Mouse (Mus musculus) subcutaneous adipose tissue, adult 2 months (tissue): ENCODE data around the gene AI837181. TPM values are rescaled to one million over a fixed set of nuclear protein-coding genes. Genes with fewer than 3 reads are reported as not detected.

Experiments
- polyA plus RNA-seq: library from polyadenylated mRNA; depleted of rRNA; stranded (reverse); fragments of >200 nt; gene quantifications from 2 replicates; pipeline ENCODE4 v1.2.3, GENCODE M21; 2012; ENCODE audit warnings: low replicate concordance; rRNA removed

The AI837181 gene
- polyA plus RNA-seq: 87.8 and 92.8 TPM in 2 replicates

GRCm38 (mm10) chr19:5424782-5425741 is at the start of gene AI837181, which contains the start of gene Drap1:
TSS of gene AI837181 (plus strand) at chr19:5425144.
TSS of gene Drap1 (minus strand) at chr19:5424979.

GRCm38 (mm10) chr19:5388588-5389242 is 36.2 kb upstream of the AI837181 start, which contains the start of gene Sart1:
TSS of gene Sart1 (minus strand) at chr19:5388703.

GRCm38 (mm10) chr19:5402293-5402692 is 22.7 kb upstream of the AI837181 start, which contains the start of gene Tsga10ip:
TSS of gene Tsga10ip (minus strand) at chr19:5402526.

GRCm38 (mm10) chr19:5447515-5448353 is 22.8 kb downstream of the AI837181 start, which contains the start of gene Fosl1:
TSS of gene Fosl1 (plus strand) at chr19:5447547.

GRCm38 (mm10) chr19:5457746-5458442 is 33.0 kb downstream of the AI837181 start, which contains the start of gene Ccdc85b:
TSS of gene Ccdc85b (minus strand) at chr19:5457894.

GRCm38 (mm10) chr19:5460465-5460911 is 35.5 kb downstream of the AI837181 start, which contains the start of gene Fibp:
TSS of gene Fibp (plus strand) at chr19:5460615.

GRCm38 (mm10) chr19:5468374-5468773 is 43.4 kb downstream of the AI837181 start, which contains the start of gene Ctsw:
TSS of gene Ctsw (minus strand) at chr19:5468507.

GRCm38 (mm10) chr19:5473720-5474119 is 48.8 kb downstream of the AI837181 start, which contains the start of gene Efemp2:
TSS of gene Efemp2 (plus strand) at chr19:5473954.

Other genes starting within 250 kb of the AI837181 start
- 23.2 and 41.8 TPM in 2 replicates for gene Pacs1, start 152.0 kb upstream of the AI837181 start, polyA plus RNA-seq
- 65.2 and 132 TPM in 2 replicates for gene Sf3b2, start 129.7 kb upstream of the AI837181 start, polyA plus RNA-seq
- 0.06 TPM in 1 of 2 replicates, not detected in the other for gene Gal3st3, start 126.8 kb upstream of the AI837181 start, polyA plus RNA-seq
- not detected in 2 replicates for gene Catsper1, start 89.4 kb upstream of the AI837181 start, polyA plus RNA-seq
- gene Cst6, start 75.6 kb upstream of the AI837181 start, polyA plus RNA-seq: 1.9 and 2.5 TPM in 2 replicates
- gene Eif1ad, start 58.4 kb upstream of the AI837181 start, polyA plus RNA-seq: 17.1 and 26.5 TPM in 2 replicates
- 111 and 157 TPM in 2 replicates for gene Banf1, start 58.0 kb upstream of the AI837181 start, polyA plus RNA-seq
- gene Sart1, start 36.4 kb upstream of the AI837181 start, polyA plus RNA-seq: 19.3 and 31.1 TPM in 2 replicates
- gene Tsga10ip, start 22.6 kb upstream of the AI837181 start, polyA plus RNA-seq: not detected in 2 replicates
- 143 and 150 TPM in 2 replicates for gene Drap1, start 165 bp upstream of the AI837181 start, polyA plus RNA-seq
- 0.20 and 0.91 TPM in 2 replicates for gene Fosl1, start 22.4 kb downstream of the AI837181 start, polyA plus RNA-seq
- gene Ccdc85b, start 32.8 kb downstream of the AI837181 start, polyA plus RNA-seq: 7.7 and 13.9 TPM in 2 replicates
- gene Fibp, start 35.5 kb downstream of the AI837181 start, polyA plus RNA-seq: 121 and 164 TPM in 2 replicates
- gene Ctsw, start 43.4 kb downstream of the AI837181 start, polyA plus RNA-seq: 3.3 and 9.7 TPM in 2 replicates
- gene Efemp2, start 48.8 kb downstream of the AI837181 start, polyA plus RNA-seq: 75.7 and 232 TPM in 2 replicates
- gene Mus81, start 63.3 kb downstream of the AI837181 start, polyA plus RNA-seq: 34.1 and 53.2 TPM in 2 replicates
- 582 and 661 TPM in 2 replicates for gene Cfl1, start 65.3 kb downstream of the AI837181 start, polyA plus RNA-seq
- gene 1700020D05Rik, start 78.6 kb downstream of the AI837181 start, polyA plus RNA-seq: 1.7 and 2.2 TPM in 2 replicates
- gene Snx32, start 85.4 kb downstream of the AI837181 start, polyA plus RNA-seq: 19.9 and 27.1 TPM in 2 replicates
- 2.3 TPM in 1 of 2 replicates, not detected in the other for gene Ovol1, start 135.5 kb downstream of the AI837181 start, polyA plus RNA-seq
- 7.8 and 11.4 TPM in 2 replicates for gene Ap5b1, start 142.9 kb downstream of the AI837181 start, polyA plus RNA-seq
- gene Rnaseh2c, start 176.7 kb downstream of the AI837181 start, polyA plus RNA-seq: 27.4 and 39.1 TPM in 2 replicates
- 41.6 and 73.9 TPM in 2 replicates for gene Kat5, start 185.1 kb downstream of the AI837181 start, polyA plus RNA-seq
- gene Rela, start 212.3 kb downstream of the AI837181 start, polyA plus RNA-seq: 96.7 and 101 TPM in 2 replicates
- 106 and 108 TPM in 2 replicates for gene Sipa1, start 238.6 kb downstream of the AI837181 start, polyA plus RNA-seq